Mouse (Mus musculus) spleen, postnatal 4 days (tissue): ENCODE measurements around the gene Cox8a.

Experiments
- DNase-seq, 2 experiments: peaks; one replicate each; pipeline ENCODE4 v3.0.0; 2022; ENCODE audit warnings: low spot score in 2 of 2

Gene Cox8a

DNA sequence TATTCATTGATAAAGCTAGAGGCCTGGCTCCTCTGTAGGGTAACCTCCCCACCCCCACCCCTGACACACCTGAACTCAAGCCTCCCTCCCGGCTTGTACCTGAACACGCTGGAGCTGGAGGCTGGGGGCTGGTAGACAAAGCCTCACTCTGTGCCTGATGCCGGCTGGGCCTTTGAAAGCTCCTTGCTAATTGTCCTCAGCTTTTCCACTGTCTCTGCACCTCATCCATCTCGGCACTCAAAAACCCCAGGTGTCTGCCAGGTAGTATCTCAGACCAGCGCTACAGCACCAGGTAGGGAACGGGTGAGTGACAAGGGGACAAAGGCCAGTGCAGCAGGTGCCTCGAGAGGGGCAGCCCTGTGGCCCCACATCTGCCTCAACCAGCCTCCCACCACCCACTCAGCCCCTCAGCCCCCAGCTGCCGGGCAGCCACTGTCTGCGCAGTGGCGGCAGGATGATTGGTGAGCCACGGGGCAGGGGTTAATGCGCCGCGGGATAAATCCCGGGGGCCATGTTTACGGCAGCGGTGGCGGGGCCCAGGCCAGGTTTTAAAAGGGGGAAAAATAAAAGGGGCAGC lies 31.6 kb downstream of the Cox8a start:
- no peak for DNase-seq

DNA sequence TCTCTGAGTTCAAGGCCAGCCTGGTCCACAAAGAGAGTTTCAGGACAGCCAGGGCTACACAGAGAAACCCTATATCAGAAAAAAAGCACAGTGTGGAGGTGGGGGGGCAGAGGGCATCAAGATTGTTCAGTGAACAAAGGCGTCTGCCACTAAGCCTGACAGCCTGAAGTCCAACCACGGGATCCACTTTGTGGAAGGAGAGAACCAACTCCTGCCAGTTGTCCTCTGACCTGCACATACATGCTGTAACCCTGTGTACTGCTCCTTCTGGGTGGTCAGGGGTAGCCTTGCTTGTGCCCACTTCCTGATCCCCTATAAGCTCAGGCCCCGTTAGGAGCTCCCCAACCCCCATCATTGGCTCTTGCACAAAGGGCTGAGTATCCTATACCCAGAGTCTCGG lies 32.4 kb downstream of the Cox8a start:
- DNase-seq: no peak

DNA sequence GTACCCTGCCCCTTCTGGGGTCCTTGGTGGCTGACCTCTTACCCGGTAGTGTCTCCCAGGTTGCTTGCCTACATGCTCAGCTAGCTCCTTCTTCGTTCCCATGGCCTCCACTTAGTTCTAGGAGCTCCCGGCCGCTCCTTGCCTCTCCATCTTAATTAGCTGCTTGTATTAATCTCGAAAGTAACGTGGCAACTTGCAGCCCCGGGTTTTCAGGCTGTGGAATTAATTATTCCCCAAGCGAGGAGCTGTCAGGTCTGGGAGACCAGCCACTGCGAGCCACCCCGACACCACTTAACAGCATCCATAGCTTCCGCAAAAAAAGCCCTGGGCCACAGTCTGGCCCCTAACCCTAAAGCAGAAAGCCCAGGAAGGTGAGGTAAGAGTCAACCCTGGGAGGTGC lies 34.0 kb downstream of the Cox8a start:
- DNase-seq: no peak

DNA sequence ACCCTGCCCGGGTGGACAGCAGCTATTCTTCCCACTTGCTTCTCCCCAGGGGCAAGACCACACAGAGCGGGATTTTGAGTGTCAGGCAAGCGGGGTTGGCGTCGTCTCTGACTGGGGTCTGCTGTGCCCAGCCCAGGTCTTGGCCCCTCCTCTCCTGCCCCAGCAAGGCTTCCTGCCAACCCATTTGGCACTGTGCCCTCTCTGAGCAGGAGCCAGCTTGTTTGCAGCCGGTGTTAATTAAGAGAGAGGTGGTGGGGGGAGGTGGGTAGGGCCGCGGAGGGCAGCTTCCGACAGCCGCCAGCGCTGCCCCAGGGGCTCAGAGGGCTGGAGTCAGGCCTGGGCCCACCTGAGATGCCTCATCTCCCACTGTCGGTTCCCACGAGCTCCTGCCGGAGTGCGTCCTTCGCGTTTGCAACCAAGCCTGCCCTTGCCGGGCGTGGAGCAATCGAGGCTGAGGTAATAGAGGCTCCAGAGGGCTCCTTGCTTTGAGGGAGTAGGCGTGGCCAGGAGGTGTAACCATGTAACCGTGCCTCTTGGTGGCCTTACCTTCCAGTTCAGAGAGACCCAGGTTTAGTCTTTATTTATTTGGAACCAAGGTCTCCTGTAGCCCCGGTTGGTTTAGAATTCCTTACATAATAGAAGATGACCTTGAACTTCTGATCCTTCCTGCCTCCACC lies 35.0 kb downstream of the Cox8a start:
- peak in 1 of 2 experiments; percentile 42 for DNase-seq

DNA sequence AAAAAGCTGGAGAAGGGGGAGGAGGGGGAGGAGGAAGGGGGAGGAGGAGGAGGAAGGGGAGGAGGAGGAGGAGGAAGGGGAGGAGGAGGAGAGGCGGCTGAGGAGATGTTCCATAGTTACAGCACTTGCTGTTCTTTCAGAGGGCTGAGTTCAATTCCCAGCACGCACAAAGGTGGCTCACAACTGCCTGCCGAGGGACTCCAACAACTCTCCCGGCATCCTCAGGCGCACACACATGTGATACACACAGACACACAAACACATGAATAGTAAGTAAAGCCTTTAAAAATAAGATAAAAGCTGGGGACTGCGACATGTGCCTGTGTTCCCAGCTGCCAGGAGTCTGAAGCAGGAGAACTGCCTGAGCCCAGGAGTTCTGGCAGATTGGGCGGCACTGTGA lies 35.9 kb downstream of the Cox8a start:
- DNase-seq: no peak

DNA sequence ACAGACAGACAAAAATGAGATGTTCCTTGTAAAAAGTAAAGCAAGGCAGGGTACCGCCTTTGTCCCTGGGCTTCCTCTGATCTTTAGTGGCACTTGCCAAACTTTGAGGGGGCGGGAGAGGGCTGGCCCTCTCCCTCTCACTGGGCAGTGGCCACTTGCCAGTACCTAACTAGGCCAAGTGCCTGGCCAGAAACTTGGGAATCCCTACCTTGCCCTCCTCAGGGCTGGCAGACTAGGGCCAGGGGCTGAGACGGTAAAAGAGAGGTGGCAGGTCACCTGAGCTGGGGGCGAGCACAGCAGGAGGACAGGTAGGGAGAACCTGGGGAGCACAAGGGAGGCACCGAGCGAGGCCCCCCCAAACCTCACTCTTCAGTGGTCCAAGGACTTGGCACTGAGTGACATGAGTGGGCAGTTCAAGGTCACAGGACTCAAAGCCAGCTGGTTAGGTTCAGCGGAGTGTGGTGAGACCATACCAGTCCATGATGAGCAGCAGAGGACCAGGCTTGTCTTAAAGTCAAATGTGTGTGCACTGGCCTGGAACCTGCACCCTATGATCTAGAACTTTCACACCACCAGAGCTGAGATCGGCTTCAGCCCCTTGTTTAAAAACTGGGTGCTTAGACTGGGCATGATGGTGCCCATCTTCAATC lies 36.5 kb downstream of the Cox8a start:
- DNase-seq: no peak

DNA sequence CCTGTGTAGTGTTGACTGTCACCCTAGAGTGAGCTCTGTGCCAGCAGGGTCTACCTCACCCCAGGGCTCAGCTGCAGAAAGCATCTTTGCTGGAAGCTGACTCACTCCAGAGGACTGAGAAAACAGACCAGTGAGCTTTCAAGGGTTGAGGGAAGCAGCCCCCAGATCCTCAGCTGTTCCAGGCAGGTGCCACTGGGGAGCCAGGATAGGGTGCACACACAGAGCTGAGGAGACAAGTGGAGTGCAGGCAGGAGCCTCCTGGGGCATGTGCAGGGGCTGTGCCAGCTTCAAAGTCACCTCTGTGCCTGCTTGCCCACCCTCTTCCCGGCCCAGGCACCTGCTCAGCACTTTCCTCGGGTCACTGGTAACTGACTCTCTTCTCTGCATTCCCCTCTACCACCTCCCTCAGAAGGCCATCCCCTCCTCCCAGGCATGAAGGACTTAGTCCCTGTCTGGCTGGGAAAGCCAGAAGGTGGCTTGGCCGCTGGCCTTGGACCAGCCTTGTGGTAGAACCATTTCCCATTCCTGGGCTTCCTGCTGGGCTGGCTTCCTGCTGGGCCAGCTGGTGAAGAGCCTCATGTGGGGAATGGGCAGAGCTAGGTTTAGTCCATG lies 38.5 kb downstream of the Cox8a start:
- DNase-seq: no peak

DNA sequence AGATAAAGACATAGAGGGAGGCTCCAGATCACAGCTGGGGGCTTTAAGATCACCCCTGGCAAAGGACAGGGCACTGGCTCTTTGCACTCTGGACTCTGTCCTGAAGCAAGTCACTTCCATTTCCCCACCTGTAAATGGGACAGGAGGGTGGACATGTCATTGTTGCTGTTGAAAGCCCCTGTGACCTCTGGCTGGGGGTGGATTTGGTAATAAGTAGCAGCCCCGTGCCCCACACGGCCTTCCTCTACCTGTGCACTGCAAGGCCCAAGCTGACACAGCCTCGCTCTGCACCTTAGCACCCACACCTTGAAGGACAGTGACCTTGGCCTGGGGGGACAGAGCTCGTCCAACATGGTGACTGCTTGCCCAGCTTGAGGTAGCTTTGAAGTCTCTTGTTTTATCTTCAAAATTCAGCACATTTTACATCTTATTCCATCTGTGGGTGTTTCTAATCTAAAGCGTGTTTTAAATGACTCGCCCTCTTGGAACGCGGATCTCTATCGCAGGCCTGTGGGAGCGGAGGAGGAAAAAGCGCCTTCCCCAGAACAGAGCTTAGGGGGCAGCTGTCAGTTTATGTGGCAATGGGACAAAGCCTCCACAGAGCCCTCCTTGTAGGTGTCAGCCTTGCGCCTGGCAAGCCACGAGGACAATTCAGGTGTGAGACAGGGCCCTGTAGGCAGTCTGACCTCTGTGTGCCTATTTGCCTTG lies 39.5 kb downstream of the Cox8a start:
- DNase-seq: no peak

DNA sequence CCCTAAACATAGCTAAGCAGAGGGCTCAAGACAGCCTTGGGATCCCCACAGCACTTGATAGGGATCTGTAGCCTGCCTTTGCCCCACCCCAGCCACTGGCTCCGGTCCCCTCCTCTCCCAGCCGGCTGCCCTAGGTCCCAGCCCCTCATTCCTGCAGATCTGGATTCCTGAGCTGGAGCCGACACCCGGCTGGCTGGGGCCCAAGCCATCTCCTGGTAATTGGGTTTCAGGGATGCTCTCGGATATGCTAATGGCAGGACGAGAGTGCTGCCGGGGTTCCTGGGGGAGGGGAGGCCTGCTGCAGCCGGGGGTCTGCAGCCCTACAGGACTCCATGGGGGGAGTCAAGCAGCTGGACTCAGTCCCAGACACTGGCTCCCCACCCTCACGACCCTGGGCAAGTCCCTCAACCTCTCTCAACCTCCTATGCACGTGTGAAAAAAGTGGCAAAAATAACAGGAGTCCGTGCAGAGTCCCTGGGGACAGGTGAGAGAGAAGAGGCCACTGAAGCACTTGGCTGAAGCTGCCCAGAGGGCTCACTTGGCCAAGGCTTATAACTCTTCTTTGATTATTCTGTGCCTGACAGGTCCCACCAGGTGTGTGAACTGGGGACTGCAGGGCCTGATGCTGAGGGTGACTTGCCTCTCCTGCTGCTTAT lies 41.2 kb downstream of the Cox8a start:
- DNase-seq: no peak

DNA sequence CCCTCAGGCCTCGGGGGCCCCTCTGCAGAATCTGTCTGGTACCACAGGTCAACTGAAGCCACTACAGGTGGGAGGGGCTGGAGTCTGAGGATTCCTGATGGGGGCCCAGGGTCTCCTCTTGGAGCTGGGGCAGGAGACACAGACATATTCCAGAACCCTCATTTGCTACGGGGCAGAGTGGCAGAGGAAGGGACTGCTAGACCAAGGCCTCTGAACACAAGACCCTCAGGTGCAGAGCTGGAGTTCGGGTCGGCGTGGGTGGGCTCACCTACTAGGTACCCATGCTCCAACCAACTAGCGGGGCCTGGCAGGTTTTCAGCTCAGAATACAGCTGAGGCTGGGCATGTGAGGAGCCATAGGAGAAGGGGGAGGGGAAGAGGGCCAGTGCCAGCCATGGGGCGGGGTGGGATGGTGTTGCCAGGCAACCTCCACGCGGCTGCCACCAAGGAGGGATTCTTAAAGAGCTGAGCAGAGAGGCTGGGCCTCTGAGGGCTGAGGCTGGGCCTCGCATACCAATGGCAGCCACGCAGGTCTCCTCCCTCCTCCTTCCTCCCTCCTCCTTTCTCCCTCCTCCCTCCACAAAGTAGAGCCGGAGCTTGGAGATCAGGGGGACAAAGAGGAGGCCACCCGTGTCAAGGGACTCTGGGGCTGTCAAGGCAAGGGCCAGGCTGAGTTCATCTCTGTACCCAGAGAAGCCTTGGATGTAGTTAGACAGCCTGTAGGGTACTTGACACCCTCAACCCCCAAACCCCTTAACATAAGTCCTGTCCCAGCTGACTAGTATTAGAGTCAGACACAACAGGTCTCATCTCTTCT lies 45.2 kb downstream of the Cox8a start:
- no peak for DNase-seq

DNA sequence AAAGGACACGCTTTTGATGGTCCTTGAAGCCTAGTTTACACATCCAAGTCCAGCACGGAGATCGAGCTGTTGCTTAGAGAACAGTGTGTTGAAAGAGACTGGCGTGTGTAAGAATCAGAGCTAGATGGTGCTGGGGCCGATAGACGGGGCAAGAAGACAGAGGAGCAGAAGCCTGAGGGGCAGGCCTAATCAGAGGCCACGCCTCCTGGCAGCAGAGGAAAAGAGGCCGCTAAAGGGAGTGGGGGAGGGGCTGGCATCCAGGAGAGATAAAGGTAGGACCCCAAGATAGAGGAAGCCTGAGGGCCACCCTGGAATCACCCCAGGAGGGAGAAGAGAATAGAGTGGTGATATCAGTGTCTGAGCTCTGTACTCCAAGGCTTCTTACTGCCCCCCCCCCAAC lies 46.0 kb downstream of the Cox8a start:
- DNase-seq: no peak

DNA sequence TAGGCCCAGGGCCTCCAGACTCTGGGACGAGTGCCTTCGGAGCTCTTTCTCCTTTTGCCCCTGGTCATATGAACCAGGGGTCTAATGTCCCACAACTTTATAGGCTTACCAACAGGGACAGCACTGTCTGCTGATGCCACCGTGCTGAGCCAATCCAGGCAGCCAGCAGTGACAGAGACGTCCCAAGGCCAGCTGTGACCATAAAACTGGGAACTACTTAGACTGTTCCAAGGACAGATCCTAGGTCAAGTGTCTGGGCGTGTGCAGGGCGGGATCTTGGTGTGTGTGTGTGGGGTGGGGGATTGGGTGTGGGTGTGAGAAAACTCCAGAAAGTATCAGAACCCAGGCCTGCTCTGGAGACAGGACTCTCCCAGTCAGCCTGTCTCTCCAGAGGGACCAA lies 46.5 kb downstream of the Cox8a start:
- DNase-seq: no peak

DNA sequence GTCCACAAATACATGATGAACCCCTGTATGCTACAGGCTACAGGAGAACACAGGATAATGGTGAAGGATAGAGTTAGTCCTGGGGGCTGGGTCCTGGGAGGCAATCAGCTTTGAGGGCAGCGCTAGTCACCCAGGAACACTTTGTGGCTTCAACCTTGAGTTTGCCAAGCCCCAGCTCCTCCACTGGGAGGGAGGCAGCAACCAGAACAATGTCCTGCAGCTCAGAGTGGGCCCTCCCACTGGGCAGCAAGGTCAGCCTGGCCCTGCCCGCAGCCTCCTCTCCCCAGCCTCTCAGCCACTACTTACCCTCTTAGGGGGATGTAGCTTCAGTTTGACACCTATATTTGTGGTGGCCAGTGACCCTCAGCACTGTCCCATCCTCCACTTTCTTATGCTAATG lies 49.0 kb downstream of the Cox8a start:
- DNase-seq: no peak

DNA sequence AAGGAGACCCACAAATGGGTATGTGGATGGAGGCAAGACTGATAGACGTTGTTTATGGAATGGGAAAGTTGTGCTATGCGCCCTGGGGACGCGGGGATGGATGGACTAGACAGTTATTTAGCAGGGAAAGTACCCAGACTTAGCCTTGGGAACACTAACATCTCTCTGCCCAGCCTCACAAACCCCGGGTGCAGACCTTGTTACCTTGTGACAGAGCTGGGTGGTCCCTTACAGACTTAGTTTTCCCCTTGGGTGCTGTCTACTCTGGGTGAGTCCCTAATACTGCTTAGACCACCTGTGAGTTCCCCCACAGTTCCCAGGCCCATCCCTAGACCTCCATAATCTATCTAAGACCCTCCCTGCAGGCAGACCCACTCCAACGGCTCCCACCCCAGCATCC lies 50.6 kb downstream of the Cox8a start:
- no peak for DNase-seq

DNA sequence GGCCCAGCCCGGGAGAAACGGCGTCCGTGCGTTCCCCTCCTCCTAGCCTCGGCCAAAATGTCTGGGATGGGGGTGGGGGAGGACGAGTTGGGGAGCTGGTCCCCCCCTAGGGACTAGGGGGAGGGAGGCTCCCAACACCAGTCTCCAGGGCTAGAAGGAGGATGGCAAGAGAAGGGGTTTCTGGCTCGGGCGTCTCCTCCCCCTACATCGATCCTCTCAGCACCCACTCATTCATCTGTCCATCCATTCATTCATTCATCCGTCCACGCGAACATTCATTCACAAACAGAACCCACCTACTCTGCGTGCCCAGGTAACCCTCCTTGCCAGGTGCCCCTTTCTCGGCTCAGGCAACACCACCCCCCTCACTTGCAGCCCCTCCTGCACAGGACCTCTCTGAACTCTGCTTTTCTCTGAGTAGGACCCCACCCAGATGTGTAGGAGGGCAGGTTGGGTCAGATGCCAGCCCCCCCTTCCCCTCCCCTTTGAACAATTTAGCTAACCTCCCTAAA lies 51.2 kb downstream of the Cox8a start:
- DNase-seq: no peak

DNA sequence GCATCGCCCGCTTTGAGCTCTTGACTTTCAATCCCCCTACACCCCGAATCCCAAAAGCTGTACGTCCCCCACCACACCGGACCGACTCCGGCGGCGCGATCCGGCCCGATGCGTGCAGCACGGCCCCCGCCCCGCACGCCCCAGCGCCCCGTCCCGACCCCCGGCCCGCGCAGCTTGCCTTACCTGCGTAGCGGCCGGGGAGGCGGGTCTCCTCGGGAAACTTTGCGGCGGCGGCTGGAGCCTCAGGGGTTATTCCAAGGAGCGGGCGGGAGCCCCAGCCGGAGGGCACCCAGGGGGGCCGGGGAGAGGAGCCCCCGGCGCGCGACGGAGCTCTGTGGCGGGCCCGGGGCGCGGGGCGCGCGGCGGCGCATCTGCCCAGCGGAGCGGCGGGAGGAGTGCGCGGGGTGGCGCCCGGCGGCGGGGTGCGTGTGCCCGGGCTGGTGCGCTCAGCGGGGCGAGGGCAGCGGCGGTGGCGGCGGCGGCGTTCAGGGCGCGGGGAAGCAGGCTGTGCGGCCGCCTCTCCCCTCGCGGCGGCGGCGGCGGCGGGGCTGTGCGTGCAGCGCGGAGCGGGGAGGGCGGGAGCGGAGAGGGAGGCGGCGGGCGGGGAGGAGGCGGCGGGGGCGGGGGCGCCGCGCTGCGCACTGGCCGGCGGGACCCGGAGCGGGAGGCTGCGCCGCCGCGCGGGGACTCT lies 51.8 kb downstream of the Cox8a start:
- DNase-seq: no peak
